Mouse (Mus musculus) common myeloid progenitor, adult 5-6 weeks (primary cell): Measurements from ENCODE around the gene Sema3g. TPM values are rescaled to one million over a fixed set of nuclear protein-coding genes. Genes with fewer than 3 reads are reported as not detected.

ENCODE experiments used
- ATAC-seq: replicated peaks from 2 replicates; pipeline ENCODE4 v1.8.0; 2016; ENCODE audit warnings: low read depth, mild to moderate bottlenecking, moderate TSS enrichment, inconsistent platforms; ENCODE audit not compliant: poor library complexity, severe bottlenecking
- total RNA-seq: library from RNA; stranded (forward); fragments of 200-1000, 187-1606 nt; gene quantifications from 2 replicates; pipeline ENCODE4 v1.2.3, GENCODE M21; 2017

Gene Sema3g
- total RNA-seq, 1 experiment from 2014 or later: not detected

GRCm38 (mm10) chr14:31194891-31195513 is 22.7 kb upstream of the Sema3g start:
- ATAC-seq: peak; percentile 67

GRCm38 (mm10) chr14:31195521-31195920 is 22.1 kb upstream of the Sema3g start:
- ATAC-seq: no peak

- ATAC-seq: peak; percentile 62
Measured at GRCm38 (mm10) chr14:31195968-31196367, 21.7 kb upstream of the Sema3g start.

- ATAC-seq: no peak
Measured at GRCm38 (mm10) chr14:31197547-31198516, 19.8 kb upstream of the Sema3g start.

- no peak for ATAC-seq
Measured at GRCm38 (mm10) chr14:31199599-31199998, 18.1 kb upstream of the Sema3g start.

- ATAC-seq: no peak
Measured at GRCm38 (mm10) chr14:31200038-31200437, 17.6 kb upstream of the Sema3g start.

GRCm38 (mm10) chr14:31204844-31205243 is 12.8 kb upstream of the Sema3g start:
- peak; percentile 34; the same call in 1 of the 2 replicates for ATAC-seq

- ATAC-seq: no peak
Measured at GRCm38 (mm10) chr14:31205244-31205561, 12.5 kb upstream of the Sema3g start.

- ATAC-seq: peak; percentile 10; the same call in 1 of the 2 replicates
Measured at GRCm38 (mm10) chr14:31205562-31206467, 11.8 kb upstream of the Sema3g start.

GRCm38 (mm10) chr14:31206472-31206981 is 11.1 kb upstream of the Sema3g start:
- peak; percentile 71 for ATAC-seq

GRCm38 (mm10) chr14:31207070-31207830 is 10.4 kb upstream of the Sema3g start:
- no peak for ATAC-seq

GRCm38 (mm10) chr14:31208084-31208483 is 9.6 kb upstream of the Sema3g start, which contains the start of gene Tnnc1:
Gene Tnnc1, plus strand, starts transcription at chr14:31208312.
- no peak for ATAC-seq

GRCm38 (mm10) chr14:31209133-31209557 is 8.5 kb upstream of the Sema3g start:
- ATAC-seq: no peak

- ATAC-seq: no peak
Measured at GRCm38 (mm10) chr14:31211854-31212253, 5.8 kb upstream of the Sema3g start.

- no peak for ATAC-seq
Measured at GRCm38 (mm10) chr14:31212499-31212898, 5.2 kb upstream of the Sema3g start.

- ATAC-seq: no peak
Measured at GRCm38 (mm10) chr14:31213868-31214267, 3.8 kb upstream of the Sema3g start.

- ATAC-seq: peak; percentile 26; the same call in 1 of the 2 replicates
Measured at GRCm38 (mm10) chr14:31214684-31215083, 3.0 kb upstream of the Sema3g start.

- peak; percentile 75 for ATAC-seq
Measured at GRCm38 (mm10) chr14:31215157-31216002, 2.3 kb upstream of the Sema3g start.
